Mouse (Mus musculus) bone marrow macrophage, adult 2 months (primary cell): Measurements from ENCODE around the gene Olfr770. TPM values are rescaled to one million over a fixed set of nuclear protein-coding genes. Genes with fewer than 3 reads are reported as not detected.
"Not testable (repeated sequence)": the region's sequence is repeated elsewhere in the genome, so short reads cannot be mapped to it uniquely, and the experiment has no call there.

Experiments used
- H3K27ac ChIP-seq: 2 replicates; pipeline ENCODE4 v1.5.1; 2012; ENCODE audit warnings: low read depth, low read length; ENCODE audit not compliant: insufficient read depth
- H3K4me1 ChIP-seq: 2 replicates; pipeline ENCODE4 v1.6.1; 2012; ENCODE audit warnings: low read length; ENCODE audit not compliant: control insufficient read depth, insufficient read depth
- H3K4me3 ChIP-seq: 2 replicates; pipeline ENCODE4 v1.5.1; 2012; ENCODE audit warnings: mild to moderate bottlenecking, low read length, moderate library complexity; ENCODE audit not compliant: insufficient read depth
- CTCF ChIP-seq: IDR thresholded peaks from 2 replicates; pipeline ENCODE4 v1.5.1; 2012; ENCODE audit warnings: low read depth, mild to moderate bottlenecking, low read length, moderate library complexity
- POLR2A ChIP-seq: IDR thresholded peaks from 2 replicates; pipeline ENCODE4 v1.6.1; 2012; ENCODE audit warnings: mild to moderate bottlenecking, low read depth, low read length, borderline replicate concordance
- polyA plus RNA-seq: library from polyadenylated mRNA; stranded (reverse); fragments of >200 nt; gene quantifications from 2 replicates; pipeline ENCODE4 v1.2.4, GENCODE M21; 2012; ENCODE audit not compliant: missing spikeins, insufficient read depth, insufficient read length

Gene Olfr770
- polyA plus RNA-seq = not detected in 2 replicates

GRCm38 (mm10) chr10:129138898-129139297 lies at the start of gene Olfr770:
Olfr770 (minus strand) TSS chr10:129138998.
- no peak within 1 kb of the TSS for H3K27ac ChIP-seq
- TF ChIP-seq CTCF (no peak), POLR2A (no peak)
- no peaks in the 10 kb centered on the region for H3K4me1 ChIP-seq
- H3K4me3 ChIP-seq = no peak within 1 kb of the TSS

- not testable (repeated sequence) for H3K4me3 ChIP-seq, H3K27ac ChIP-seq, H3K4me1 ChIP-seq
These were observed 48.5 kb upstream of the Olfr770 start, which contains the start of gene Olfr773 for GRCm38 (mm10) chr10:129187319-129187718. Olfr773 (minus strand) TSS chr10:129187419.

- not testable (repeated sequence) for H3K27ac ChIP-seq, H3K4me1 ChIP-seq, H3K4me3 ChIP-seq
These were observed 39.0 kb upstream of the Olfr770 start, which contains the start of gene Olfr772 for GRCm38 (mm10) chr10:129177821-129178220. Olfr772 (minus strand) TSS chr10:129177921.

- no peak for TF ChIP-seq POLR2A
- no peak for TF ChIP-seq CTCF
- no peaks in the 10 kb centered on the region for H3K4me1 ChIP-seq
- H3K4me3 ChIP-seq = no peak within 1 kb of the TSS
- H3K27ac ChIP-seq = no peak within 1 kb of the TSS
These were observed 25.9 kb upstream of the Olfr770 start, which contains the start of gene Olfr771 for GRCm38 (mm10) chr10:129164651-129165050. Olfr771 (minus strand) TSS chr10:129164751.

- Histone ChIP-seq H3K4me1 (no peaks in the 10 kb centered on the region), H3K27ac (no peak within 1 kb of the TSS), H3K4me3 (no peak within 1 kb of the TSS)
- TF ChIP-seq CTCF = no peak
- no peak for TF ChIP-seq POLR2A
These were observed 21.0 kb downstream of the Olfr770 start, which contains the start of gene Olfr769 for GRCm38 (mm10) chr10:129117761-129118160. Olfr769 (minus strand) TSS chr10:129117861.

- Histone ChIP-seq H3K4me3 (no peak overlapping the region), H3K27ac (no peak overlapping the region), H3K4me1 (no peaks in the 10 kb centered on the region)
- TF ChIP-seq CTCF (no peak), POLR2A (no peak)
These were observed 23.7 kb downstream of the Olfr770 start for GRCm38 (mm10) chr10:129115146-129115545.

GRCm38 (mm10) chr10:129101231-129101630 lies 37.6 kb downstream of the Olfr770 start:
- TF ChIP-seq POLR2A (no peak), CTCF (no peak)

GRCm38 (mm10) chr10:129099275-129099674 lies 39.5 kb downstream of the Olfr770 start, which contains the start of gene Olfr768:
Olfr768 (minus strand) TSS chr10:129099375.
- TF ChIP-seq CTCF (no peak), POLR2A (no peak)
- Histone ChIP-seq H3K4me3 (no peak within 1 kb of the TSS), H3K27ac (no peak within 1 kb of the TSS), H3K4me1 (no peaks in the 10 kb centered on the region)

More at GRCm38 (mm10) chr10:129101231-129101630, 37.6 kb downstream of the Olfr770 start:
- Histone ChIP-seq H3K27ac (no peak overlapping the region), H3K4me3 (no peak overlapping the region), H3K4me1 (no peaks in the 10 kb centered on the region)

GRCm38 (mm10) chr10:129082810-129083209 lies 56.0 kb downstream of the Olfr770 start, which contains the start of gene Olfr767:
Olfr767 (minus strand) TSS chr10:129082910.
- not testable (repeated sequence) for H3K27ac ChIP-seq, H3K4me3 ChIP-seq, H3K4me1 ChIP-seq

Other genes starting within 250 kb of the Olfr770 start
- gene Gdf11, start 247.3 kb downstream of the Olfr770 start, polyA plus RNA-seq = not detected in 2 replicates
- 751 and 791 TPM in 2 replicates for gene Cd63, start 238.0 kb downstream of the Olfr770 start, polyA plus RNA-seq
- gene Rdh5, start 216.1 kb downstream of the Olfr770 start, polyA plus RNA-seq = 4.6 and 7.5 TPM in 2 replicates
- gene Bloc1s1, start 215.0 kb downstream of the Olfr770 start, polyA plus RNA-seq = 125 TPM in 2 replicates
- 0.17 TPM in 1 of 2 replicates, not detected in the other for gene Itga7, start 205.2 kb downstream of the Olfr770 start, polyA plus RNA-seq
- not detected in 2 replicates for gene Mettl7b, start 178.0 kb downstream of the Olfr770 start, polyA plus RNA-seq
- gene Olfr9, start 149.6 kb downstream of the Olfr770 start, polyA plus RNA-seq = not detected in 2 replicates
- gene Olfr763, start 128.2 kb downstream of the Olfr770 start, polyA plus RNA-seq = not detected in 2 replicates
- gene Olfr764-ps1, start 99.1 kb downstream of the Olfr770 start, polyA plus RNA-seq = not detected in 2 replicates
- not detected in 2 replicates for gene Olfr765, start 89.0 kb downstream of the Olfr770 start, polyA plus RNA-seq
- not detected in 2 replicates for gene Olfr766-ps1, start 70.0 kb downstream of the Olfr770 start, polyA plus RNA-seq
- not detected in 2 replicates for gene Olfr767, start 56.1 kb downstream of the Olfr770 start, polyA plus RNA-seq
- gene Olfr768, start 39.6 kb downstream of the Olfr770 start, polyA plus RNA-seq = not detected in 2 replicates
- not detected in 2 replicates for gene Olfr769, start 21.1 kb downstream of the Olfr770 start, polyA plus RNA-seq
- gene Olfr771, start 25.8 kb upstream of the Olfr770 start, polyA plus RNA-seq = not detected in 2 replicates
- gene Olfr772, start 38.9 kb upstream of the Olfr770 start, polyA plus RNA-seq = not detected in 2 replicates
- not detected in 2 replicates for gene Olfr773, start 48.4 kb upstream of the Olfr770 start, polyA plus RNA-seq
- gene Olfr774, start 97.2 kb upstream of the Olfr770 start, polyA plus RNA-seq = not detected in 2 replicates
- not detected in 2 replicates for gene Olfr775, start 109.4 kb upstream of the Olfr770 start, polyA plus RNA-seq
- gene Olfr776, start 120.1 kb upstream of the Olfr770 start, polyA plus RNA-seq = not detected in 2 replicates
- 0.15 TPM in 1 of 2 replicates, not detected in the other for gene Olfr777, start 132.5 kb upstream of the Olfr770 start, polyA plus RNA-seq
- not detected in 2 replicates for gene Olfr780, start 179.1 kb upstream of the Olfr770 start, polyA plus RNA-seq
- gene Olfr781, start 189.9 kb upstream of the Olfr770 start, polyA plus RNA-seq = not detected in 2 replicates
- not detected in 2 replicates for gene Olfr782, start 209.9 kb upstream of the Olfr770 start, polyA plus RNA-seq
- gene Olfr784, start 245.1 kb upstream of the Olfr770 start, polyA plus RNA-seq = not detected in 2 replicates